Mouse (Mus musculus) heart, adult 2 months (tissue): Measurements from ENCODE around the gene Olfr875.

Experiments used
- CTCF ChIP-seq: fragments of 200-600 bp; IDR thresholded peaks from 2 replicates; pipeline ENCODE4 v1.8.1; 2022; ENCODE audit warnings: antibody characterized with exemption, mild to moderate bottlenecking, moderate library complexity
- POLR2A ChIP-seq: fragments of 200-500 bp; IDR thresholded peaks from 2 replicates; pipeline ENCODE4 v1.6.1; 2011; ENCODE audit warnings: mild to moderate bottlenecking, low read depth, low read length, control low read depth; ENCODE audit not compliant: insufficient read depth

- TF ChIP-seq CTCF: no peak
- TF ChIP-seq POLR2A: no peak
These were observed 19.7 kb upstream of the Olfr875 start for GRCm38 (mm10) chr9:37752006-37752405.
